Mouse (Mus musculus) WW6 (cell line): ENCODE results near the gene Etl4.

Experiments
- DNase-seq: peaks from one replicate; pipeline ENCODE4 v3.0.0-alpha.2; 2013; ENCODE audit warnings: low read depth, low spot score

Etl4 gene

GRCm38 (mm10) chr2:20442731-20443130, 533.2 kb downstream of the Etl4 start:
- DNase-seq, result no peak

DNA sequence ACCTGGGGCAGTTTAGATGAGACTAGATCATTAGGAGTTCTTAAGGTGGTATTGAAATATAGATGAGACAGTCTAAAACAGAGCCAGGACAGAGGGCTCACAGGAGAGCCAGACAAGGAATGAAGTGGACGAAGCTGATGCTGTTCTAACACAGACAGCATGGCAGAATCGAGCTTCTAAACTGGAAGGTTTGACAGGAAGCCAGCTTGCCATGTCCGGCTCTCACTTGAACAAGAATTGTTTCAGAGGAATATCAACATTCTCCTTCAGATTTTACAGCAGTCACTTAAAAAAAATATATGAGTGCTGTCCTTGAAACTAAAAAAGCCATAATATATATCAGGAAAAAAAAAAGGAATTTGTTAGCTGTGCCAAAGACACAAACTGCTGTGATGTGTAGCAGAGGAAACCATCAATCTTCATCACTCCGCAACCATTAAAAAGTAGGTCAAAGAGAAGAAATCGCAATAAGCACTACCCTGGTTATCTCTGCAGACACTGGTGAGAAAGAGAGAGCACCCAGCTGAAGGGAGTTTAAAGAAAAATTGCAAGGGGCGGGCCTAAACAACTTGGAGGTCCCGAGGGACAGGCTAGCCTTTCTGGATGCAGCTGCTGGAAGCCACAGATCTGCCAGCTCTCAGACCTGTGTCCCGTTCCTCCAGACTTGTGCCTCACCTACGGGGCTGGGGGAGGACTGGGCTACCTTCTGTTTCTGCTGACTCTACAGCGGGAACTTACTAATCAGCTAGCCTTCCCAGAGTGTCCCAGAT, 534.3 kb downstream of the Etl4 start:
- no peak for DNase-seq

DNA sequence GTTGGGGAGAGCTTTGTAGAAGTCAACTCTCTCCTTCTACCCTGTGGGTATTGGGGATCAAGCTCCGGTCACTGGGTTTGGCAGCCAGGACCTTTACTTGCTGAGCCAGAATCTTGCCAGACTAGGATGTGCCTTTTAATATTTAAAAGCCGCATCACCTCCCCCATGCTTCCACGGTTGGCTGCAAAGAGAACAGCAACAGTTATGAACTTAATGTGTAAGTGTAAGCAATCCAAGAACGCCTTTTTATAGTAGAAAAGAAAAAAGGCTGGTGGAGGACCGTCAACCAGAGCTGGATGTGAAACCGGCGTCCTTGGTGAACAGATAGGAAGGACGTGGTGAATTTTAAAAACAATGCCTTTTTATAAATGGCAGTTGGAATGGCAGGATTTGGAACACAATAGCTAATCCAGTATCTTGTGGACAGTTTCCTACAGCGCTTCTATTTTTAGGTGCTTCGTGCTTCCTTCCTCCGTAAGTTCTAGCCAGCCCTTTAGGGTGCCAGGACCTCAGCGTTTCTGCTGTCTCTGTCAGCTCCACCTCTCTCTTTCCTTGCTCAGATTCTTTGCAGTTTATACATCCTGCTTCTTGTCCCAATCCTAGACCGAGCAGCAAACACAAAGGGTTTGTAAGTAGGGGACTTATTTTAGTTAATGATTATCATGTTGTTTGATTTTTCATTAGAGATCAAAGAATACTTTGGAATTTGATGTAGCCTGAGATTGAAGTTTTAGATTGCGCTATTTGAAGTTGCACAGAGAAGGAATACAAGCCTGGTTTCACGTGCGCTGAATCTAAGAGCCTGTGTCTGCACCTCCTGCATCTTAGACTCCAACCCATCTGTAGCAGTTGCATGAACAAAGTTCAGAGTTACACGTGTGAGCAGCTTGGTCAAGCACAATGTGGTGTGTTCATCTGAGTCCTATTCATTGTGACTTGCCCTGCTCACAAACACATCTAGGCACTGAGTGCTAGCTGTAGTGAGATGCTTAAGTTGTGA, 535.9 kb downstream of the Etl4 start:
- no peak for DNase-seq

DNA sequence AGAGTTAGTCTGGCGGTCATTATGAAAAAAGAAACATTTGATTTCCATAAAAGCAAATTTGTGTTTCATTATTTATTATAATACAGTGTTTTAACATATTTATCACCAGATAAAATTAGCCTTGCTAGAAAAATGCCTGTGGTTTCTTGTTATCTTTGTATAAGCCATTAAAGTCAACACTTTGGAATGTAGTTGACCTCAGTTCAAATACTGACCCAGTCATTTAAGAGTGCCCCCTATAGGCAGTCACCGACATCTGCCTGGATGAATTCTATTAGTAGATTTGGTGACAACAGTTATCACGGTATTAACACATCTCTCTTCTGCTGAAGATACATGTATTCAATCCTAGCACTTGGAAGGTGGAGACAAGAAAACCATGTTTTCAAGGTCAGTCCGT, 536.6 kb downstream of the Etl4 start:
- no peak for DNase-seq

DNA sequence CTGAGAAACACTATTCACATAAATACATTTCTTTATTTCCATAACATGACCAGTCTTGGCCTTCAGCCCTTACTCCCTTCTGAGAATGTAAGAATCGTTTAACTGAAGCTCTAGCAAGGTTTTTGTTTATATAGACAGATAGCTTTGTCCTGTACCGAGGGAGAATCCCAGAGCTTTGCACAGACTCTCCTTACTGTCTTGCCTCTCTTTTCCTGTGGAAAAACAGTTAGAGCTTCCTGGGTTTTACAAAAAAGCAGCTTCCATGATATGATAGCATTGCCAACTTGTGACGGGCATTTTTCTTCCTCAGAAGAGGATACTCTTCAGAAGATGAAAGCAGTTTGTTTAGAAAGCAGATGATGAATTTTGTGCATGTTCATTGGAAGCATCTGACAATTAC, 541.4 kb downstream of the Etl4 start:
- DNase-seq, result no peak

DNA sequence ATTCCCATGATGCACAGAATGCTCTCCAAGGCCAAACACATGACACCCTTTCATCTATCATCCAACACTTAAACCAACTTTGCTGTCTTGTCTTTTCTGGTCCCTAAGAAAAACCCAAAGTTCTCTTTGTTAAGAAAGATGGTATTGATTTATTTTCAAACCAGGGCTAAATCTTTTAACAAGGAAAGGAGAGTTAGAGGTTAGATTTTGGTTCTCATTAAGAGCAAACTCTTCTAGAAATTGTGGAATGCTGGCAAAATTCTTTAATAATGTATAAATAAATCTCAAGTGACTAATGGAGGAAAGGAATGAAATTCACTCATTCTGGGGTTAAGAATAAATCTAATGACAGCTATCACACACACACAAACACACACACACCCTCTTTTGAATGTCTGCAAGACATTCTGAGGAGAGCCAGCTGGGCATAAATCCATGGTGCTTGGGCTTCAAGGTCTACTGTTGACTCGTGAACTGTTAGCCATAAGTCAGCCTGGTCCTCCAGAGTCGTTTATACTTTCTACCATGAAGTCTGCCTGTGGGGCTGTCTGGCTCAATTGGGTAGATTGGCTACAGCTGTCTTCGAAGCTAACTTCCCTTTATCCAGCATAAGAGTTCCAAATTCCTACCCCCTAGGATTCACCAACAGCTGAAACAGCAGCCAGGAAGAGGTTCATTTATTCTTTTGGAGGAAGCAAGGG, 544.1 kb downstream of the Etl4 start:
- no peak for DNase-seq

DNA sequence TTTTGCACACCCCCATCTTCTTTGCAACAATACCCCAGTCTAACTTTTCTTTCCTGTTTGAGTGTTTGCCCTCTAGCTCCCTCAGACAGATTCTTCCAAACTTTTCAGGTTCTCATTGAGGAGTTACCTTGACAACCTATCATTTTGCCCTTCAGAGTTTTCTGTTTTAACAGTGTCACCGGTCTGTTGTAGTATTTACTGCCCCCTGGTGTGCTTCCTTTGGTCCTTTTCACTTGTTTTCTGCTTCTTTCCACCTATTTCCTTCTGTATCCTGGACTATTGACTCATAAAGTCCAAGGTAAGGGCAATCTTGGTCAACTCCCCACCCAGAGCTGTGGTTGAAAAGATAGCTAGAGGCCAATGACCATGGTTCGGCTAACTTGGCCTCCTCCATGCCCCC, 569.6 kb downstream of the Etl4 start:
- no peak for DNase-seq

DNA sequence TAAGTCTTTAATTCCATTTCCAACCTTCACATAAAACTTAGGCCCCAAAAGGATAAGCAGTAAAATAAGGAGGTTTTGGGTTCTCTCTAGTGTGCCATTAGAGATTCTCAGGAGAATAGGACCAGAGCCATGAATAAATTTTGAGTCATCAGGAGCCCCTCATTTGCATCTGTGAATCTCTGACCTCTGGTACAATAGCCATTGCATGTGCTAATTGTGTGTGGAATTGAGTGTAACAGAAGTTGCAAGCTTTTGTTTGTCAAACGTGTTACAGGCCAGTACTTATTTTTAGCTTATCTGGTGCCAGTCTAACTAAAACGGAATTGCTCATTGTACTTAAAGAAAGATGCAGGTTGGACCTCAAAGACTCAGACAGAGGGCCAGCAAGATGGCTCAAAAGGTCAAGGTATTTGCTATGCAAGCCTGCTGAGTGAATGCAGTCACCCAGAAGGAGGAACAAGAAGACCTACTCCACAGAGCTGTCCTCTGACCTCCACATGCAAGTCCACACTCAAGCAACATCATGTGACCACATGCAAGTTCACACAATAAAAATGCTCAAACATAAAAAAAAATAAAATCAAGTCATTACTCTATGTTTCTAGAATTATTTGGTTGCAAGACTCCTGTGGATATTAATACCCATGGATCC, 576.7 kb downstream of the Etl4 start:
- DNase-seq, result no peak

GRCm38 (mm10) chr2:20489090-20489489, 579.5 kb downstream of the Etl4 start:
- DNase-seq, result no peak

DNA sequence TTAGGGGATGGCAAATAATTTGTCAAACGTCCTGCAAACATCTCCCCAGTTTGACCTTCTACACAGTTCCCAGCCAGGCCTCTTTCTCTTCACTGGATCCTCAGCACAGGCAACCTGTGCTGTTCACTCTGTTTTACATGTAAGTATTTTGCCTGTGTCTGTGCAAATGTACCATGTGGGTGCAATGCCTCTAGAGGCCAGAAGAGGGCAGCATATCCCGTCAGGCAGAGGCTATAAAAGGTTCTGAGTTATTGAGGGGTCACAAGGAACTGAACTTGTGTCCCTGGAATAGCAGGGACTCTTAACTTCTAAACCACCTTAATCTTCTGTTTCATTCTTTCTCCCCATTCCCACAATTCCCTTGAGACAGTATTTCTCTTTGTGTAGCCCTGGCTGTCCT, 582.5 kb downstream of the Etl4 start:
- DNase-seq, result no peak

DNA sequence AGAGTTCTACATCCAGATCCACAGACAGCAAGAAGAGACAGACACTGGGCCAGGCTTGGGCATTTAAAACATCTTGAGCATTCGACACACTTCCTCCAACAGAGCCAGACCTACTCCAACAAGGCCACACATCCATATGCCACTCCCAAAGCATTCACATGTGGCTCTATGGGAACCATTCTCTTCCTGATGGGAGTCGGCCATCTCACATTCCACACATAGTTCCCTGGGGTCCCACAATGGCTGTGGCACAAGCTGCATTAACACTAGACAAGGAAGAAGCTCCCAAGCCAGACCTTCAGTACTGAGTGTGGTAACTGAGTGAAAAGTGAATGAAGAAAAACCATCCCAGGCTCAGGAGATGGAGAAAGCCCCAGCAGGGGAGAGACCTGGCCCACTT, 584.2 kb downstream of the Etl4 start:
- peak; percentile 45 for DNase-seq

- DNase-seq, result no peak
These were observed 585.1 kb downstream of the Etl4 start for GRCm38 (mm10) chr2:20494666-20495065.

- no peak for DNase-seq
These were observed 586.7 kb downstream of the Etl4 start for GRCm38 (mm10) chr2:20496219-20496800.

- no peak for DNase-seq
These were observed 598.5 kb downstream of the Etl4 start for GRCm38 (mm10) chr2:20507832-20508723.

- DNase-seq, result no peak
These were observed 599.1 kb downstream of the Etl4 start for GRCm38 (mm10) chr2:20508724-20509052.

DNA sequence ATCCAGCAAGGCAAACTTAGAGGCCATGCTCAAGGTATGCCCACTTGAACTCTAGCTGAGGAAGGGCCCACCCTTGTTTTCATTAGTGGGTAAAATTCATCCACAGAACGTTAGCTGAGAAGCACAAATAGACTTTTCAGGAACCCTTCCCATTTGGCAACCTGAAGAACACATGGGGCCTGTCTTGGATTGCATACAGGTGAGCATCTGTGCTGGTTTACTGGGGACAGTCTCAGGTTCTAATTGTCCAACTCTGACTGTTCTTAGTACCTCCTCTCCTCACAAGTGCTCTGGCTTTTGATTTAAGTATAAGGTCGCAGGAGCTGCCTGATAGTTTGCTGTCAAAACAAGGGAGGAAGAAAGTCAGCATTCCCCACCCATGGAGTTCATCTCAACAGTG, 600.5 kb downstream of the Etl4 start:
- no peak for DNase-seq

DNA sequence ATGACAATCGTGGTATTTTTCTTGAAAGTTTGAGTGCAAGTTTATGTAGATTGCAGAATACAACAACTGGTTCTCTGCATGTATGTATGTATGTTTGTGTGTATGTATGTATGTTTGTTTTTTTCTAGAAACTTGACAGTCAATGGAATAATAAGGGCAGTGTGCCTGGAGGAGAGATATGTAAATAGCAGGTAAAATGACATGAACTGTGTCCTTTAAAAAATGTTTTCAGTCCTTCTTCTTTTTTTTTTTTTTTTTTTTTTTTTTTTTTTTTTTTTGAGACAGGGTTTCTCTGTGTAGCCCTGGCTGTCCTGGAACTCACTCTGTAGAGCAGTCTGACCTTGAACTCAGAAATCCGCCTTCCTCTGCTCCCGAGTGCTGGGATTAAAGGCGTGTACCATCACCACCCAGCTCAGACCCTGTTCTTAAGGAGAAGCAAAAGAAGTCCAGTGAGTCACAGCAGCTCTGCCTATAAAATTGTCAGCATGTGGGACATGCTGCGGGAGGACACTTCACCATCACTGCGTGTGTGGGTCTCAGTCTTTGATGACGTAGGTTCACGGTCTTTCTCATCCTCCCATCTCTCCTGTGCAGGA, 606.8 kb downstream of the Etl4 start:
- no peak for DNase-seq

DNA sequence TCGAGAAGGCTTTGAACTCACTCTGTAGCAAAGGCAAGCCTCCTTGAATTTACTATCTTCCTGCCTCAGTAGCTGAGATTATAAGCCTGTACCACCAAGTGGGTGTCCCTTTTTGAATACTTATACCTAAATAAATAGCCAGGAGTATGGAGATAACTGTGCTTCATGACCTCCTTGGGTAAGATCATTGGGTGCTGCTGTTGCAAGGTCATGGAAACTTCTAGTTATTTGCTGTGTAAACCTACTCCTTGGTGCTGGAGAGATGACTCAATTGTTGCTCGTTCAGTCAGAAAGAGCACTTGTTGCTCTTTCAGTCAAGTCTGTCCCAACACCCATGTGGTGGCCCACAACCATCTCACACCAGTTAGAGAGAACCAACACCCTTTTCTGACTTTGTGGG, 608.3 kb downstream of the Etl4 start:
- DNase-seq, result no peak

DNA sequence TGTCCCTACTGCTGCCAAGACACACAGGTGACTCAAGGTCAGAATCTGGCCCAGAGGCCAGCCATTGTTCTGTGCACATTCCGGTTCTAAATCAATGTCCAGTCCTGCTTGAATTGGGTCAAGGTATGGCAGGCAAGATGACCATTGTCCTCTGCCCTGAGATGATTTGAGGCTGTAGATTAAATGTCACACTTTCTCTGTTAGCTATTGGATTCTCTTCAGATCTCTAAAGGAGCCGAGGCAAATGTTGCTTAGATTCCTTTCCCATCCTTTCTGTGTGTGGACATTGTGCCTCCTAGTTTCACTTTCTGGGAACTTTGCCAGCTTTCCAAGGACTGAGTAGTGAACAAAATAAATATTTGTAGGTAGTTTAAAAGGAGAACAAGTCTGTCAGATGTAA, 608.9 kb downstream of the Etl4 start:
- DNase-seq, result no peak
